Mouse (Mus musculus): ENCODE results near the gene Rtn2.

DNA sequence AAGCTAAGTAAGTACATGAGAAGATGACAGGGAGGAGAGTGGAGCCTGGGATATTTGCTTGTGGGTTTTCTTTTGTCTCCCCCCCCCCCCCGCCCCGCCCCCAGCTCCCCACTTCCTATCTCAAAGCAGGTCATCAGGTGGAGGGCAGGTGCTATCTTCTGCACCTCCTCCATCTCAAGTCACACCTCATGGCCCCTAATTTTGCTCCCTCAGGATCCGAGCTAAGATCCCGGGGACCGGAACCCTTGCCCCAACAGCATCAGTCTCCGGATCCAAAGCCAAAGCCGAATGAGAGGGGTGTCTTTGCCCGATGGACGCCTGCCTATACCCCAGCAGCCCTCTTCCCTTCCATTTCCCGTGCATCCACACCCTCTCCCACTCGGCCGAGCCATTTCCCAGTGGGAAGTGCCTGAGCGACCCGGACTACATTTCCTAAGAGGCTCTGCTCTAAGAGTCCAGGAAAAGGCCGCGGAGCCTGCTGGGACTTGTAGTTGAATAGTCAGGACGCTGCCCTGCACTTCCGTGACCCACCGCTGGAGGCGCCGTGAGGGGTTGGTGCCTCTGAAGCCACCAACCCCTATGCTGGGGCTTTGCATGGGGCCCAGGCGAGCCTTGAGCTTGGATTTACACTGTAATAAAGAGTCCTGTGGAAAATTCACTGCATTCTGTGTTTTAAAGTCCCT, 13.2 kb downstream of the Rtn2 start:
- peak; percentile 97 for TF ChIP-seq CTCF (IDR thresholded peaks at IDR 0.05; ENCODE audit: borderline replicate concordance, extremely low read depth, insufficient read depth, insufficient read length)
- no peak for TF ChIP-seq POLR2A (IDR thresholded peaks at IDR 0.05; ENCODE audit: borderline replicate concordance, extremely low read depth, insufficient read depth, insufficient read length, poor library complexity, severe bottlenecking)

Data from brain, embryonic 14.5 days (tissue).